Mouse (Mus musculus) C2C12 (cell line): ENCODE measurements around the gene Tcea3. TPM values are rescaled to one million over a fixed set of nuclear protein-coding genes. Genes with fewer than 3 reads are reported as not detected.
A peak's percentile ranks its signal among the peaks of the same experiment; 100 is the strongest.

ENCODE experiments used
- H3K27me3 ChIP-seq: one replicate; pipeline ENCODE4 v1.6.1; 2011; ENCODE audit not compliant: control insufficient read depth, insufficient read depth, insufficient read length
- H3K36me3 ChIP-seq: one replicate; pipeline ENCODE4 v1.6.1; 2011; ENCODE audit not compliant: control insufficient read depth, insufficient read depth
- H3K4me3 ChIP-seq: one replicate; pipeline ENCODE4 v1.5.1; 2011; ENCODE audit warnings: mild to moderate bottlenecking, control low read depth; ENCODE audit not compliant: poor library complexity, insufficient read depth, severe bottlenecking
- H3K79me2 ChIP-seq: one replicate; pipeline ENCODE4 v1.6.1; 2011; ENCODE audit not compliant: control insufficient read depth, insufficient read depth
- H3K79me3 ChIP-seq: one replicate; pipeline ENCODE4 v1.6.1; 2011; ENCODE audit warnings: low read depth, control low read depth
- H3ac ChIP-seq: one replicate; pipeline ENCODE3; 2011; ENCODE audit warnings: low read depth; ENCODE audit not compliant: control insufficient read depth, insufficient read length
- CEBPB ChIP-seq: IDR thresholded peaks from one replicate; pipeline ENCODE4 v1.6.1; 2011; ENCODE audit warnings: low read depth, mild to moderate bottlenecking, control low read depth, moderate library complexity
- CTCF ChIP-seq: IDR thresholded peaks from one replicate; pipeline ENCODE4 v1.5.1; 2011; ENCODE audit not compliant: control insufficient read depth, insufficient read depth, insufficient read length
- FOSL1 ChIP-seq: IDR thresholded peaks from one replicate; pipeline ENCODE4 v1.8.0; 2011; ENCODE audit warnings: mild to moderate bottlenecking, low read length; ENCODE audit not compliant: poor library complexity, insufficient read depth, severe bottlenecking
- MAX ChIP-seq: IDR thresholded peaks from one replicate; pipeline ENCODE4 v1.6.1; 2011; ENCODE audit warnings: mild to moderate bottlenecking, control low read depth
- MYOD1 ChIP-seq: IDR thresholded peaks from one replicate; pipeline ENCODE4 v1.6.1; 2011; ENCODE audit warnings: low read depth; ENCODE audit not compliant: control insufficient read depth, insufficient read length
- MYOG ChIP-seq: IDR thresholded peaks from one replicate; pipeline ENCODE4 v1.6.1; 2011; ENCODE audit not compliant: control insufficient read depth, insufficient read length; ENCODE audit errors: extremely low read depth
- USF1 ChIP-seq: IDR thresholded peaks from one replicate; pipeline ENCODE4 v1.6.1; 2011; ENCODE audit warnings: low read depth, mild to moderate bottlenecking, control low read depth, moderate library complexity
- long read RNA-seq, 2 experiments: library from polyadenylated mRNA; unstranded; transcript quantifications; one replicate each; pipeline ENCODE4 v2.0.0; 2019 to 2020
- polyA plus RNA-seq: library from polyadenylated mRNA; unstranded; fragments of >200 nt; fragmentation: generic; extraction: Trizol; gene quantifications from one replicate; pipeline ENCODE4 v1.2.1, GENCODE M21; 2012; ENCODE audit warnings: missing spikeins

The Tcea3 gene
- polyA plus RNA-seq = 2.8 TPM
- long read RNA-seq, experiment 1, transcript Tcea3-201 (11 exons, 1,251 nt) = major isoform, 17 of 28 reads
- long read RNA-seq, experiment 1, partial matches to known transcripts = 4 of 28 reads
- long read RNA-seq, experiment 1, other reads (novel, unspliced or antisense) = 7 of 28 reads
- long read RNA-seq, experiment 2, partial matches to known transcripts = 0 of 3 reads
- long read RNA-seq, experiment 2, other reads (novel, unspliced or antisense) = 1 of 3 reads

GRCm38 (mm10) chr4:136247729-136248463 lies at the start of gene Tcea3:
Gene Tcea3, plus strand, starts transcription at chr4:136247729.
- TF ChIP-seq USF1 (no peak), MYOG (no peak), CTCF (no peak), MAX (no peak), CEBPB (no peak), FOSL1 (no peak)
- peak within 1 kb of the TSS; percentile 11 for H3K4me3 ChIP-seq
- no peaks in the 10 kb centered on the region for H3K79me2 ChIP-seq
- no peaks in the 10 kb centered on the region for H3K27me3 ChIP-seq
- H3ac ChIP-seq = peak within 1 kb of the TSS; percentile 62
- no peaks in the 10 kb centered on the region for H3K79me3 ChIP-seq
- no peaks in the 10 kb centered on the region for H3K36me3 ChIP-seq

GRCm38 (mm10) chr4:136198846-136199245 lies 48.7 kb upstream of the Tcea3 start:
- Histone ChIP-seq H3K27me3 (no peaks in the 10 kb centered on the region), H3K36me3 (peaks cover 21% of the 10 kb centered on the region), H3K79me3 (no peaks in the 10 kb centered on the region), H3ac (no peak overlapping the region), H3K79me2 (no peaks in the 10 kb centered on the region), H3K4me3 (no peak overlapping the region)
- TF ChIP-seq USF1 = no peak
- TF ChIP-seq CEBPB = no peak
- TF ChIP-seq MYOG = no peak
- no peak for TF ChIP-seq MYOD1
- TF ChIP-seq MAX = no peak
- TF ChIP-seq CTCF = no peak
- no peak for TF ChIP-seq FOSL1

GRCm38 (mm10) chr4:136199562-136200292 lies 47.8 kb upstream of the Tcea3 start:
- Histone ChIP-seq H3ac (peak overlapping the region; percentile 4), H3K79me2 (no peaks in the 10 kb centered on the region), H3K4me3 (no peak overlapping the region), H3K36me3 (peaks cover 13% of the 10 kb centered on the region), H3K79me3 (no peaks in the 10 kb centered on the region), H3K27me3 (no peaks in the 10 kb centered on the region)
- TF ChIP-seq MYOD1 = no peak
- TF ChIP-seq USF1 = no peak
- peak; percentile 64 for TF ChIP-seq CTCF

- Histone ChIP-seq H3K4me3 (no peak overlapping the region), H3K79me3 (no peaks in the 10 kb centered on the region), H3K79me2 (no peaks in the 10 kb centered on the region), H3K27me3 (no peaks in the 10 kb centered on the region), H3ac (no peak overlapping the region), H3K36me3 (no peaks in the 10 kb centered on the region)
- TF ChIP-seq CEBPB = no peak
- no peak for TF ChIP-seq USF1
- no peak for TF ChIP-seq MYOG
- peak; percentile 93 for TF ChIP-seq CTCF
- no peak for TF ChIP-seq MAX
- no peak for TF ChIP-seq MYOD1
Measured at GRCm38 (mm10) chr4:136202509-136202908, 45.0 kb upstream of the Tcea3 start.

GRCm38 (mm10) chr4:136204775-136205174 lies 42.8 kb upstream of the Tcea3 start:
- no peak for TF ChIP-seq MAX
- no peak for TF ChIP-seq FOSL1
- TF ChIP-seq MYOD1 = no peak
- no peak for TF ChIP-seq CEBPB
- TF ChIP-seq USF1 = no peak
- TF ChIP-seq CTCF = no peak
- TF ChIP-seq MYOG = no peak
- H3K79me2 ChIP-seq = peaks cover 5% of the 10 kb centered on the region
- H3K27me3 ChIP-seq = no peaks in the 10 kb centered on the region
- H3K79me3 ChIP-seq = no peaks in the 10 kb centered on the region
- H3K36me3 ChIP-seq = no peaks in the 10 kb centered on the region
- no peak overlapping the region for H3ac ChIP-seq
- H3K4me3 ChIP-seq = no peak overlapping the region
